Mouse (Mus musculus) heart, postnatal 25 days (tissue): ENCODE data around the gene Slc50a1. TPM values are rescaled to one million over a fixed set of nuclear protein-coding genes. Genes with fewer than 3 reads are reported as not detected.

Source experiments
- microRNA-seq: library from miRNA; unstranded; fragments of <30 nt; microRNA quantifications from one replicate; pipeline ENCODE4 v1.2.0, GENCODE M21; 2022
- total RNA-seq, 2 experiments: library from RNA; stranded (reverse); gene quantifications; 2 replicates each; pipeline ENCODE4 v1.2.3; 2021

Gene Slc50a1
- total RNA-seq, 2 experiments from 2014 or later, result 21.0 TPM

Small RNAs within 50 kb of the gene (microRNA-seq; reads per million reads assigned to microRNA genes)
- 58.1 reads per million, percentile 51 among the genes with 10 or more reads in this experiment for gene Mir92b

Other genes with a start within 250 kb of the Slc50a1 start
- 10 to 100 TPM; 20.0 to 22.5 TPM for gene Rusc1, start 177.3 kb downstream of the Slc50a1 start, total RNA-seq
- gene Gm43738, start 169.5 kb downstream of the Slc50a1 start, total RNA-seq, result not detected
- gene Fdps, start 168.6 kb downstream of the Slc50a1 start, total RNA-seq, result 10 to 100 TPM; 20.7 to 22.3 TPM
- gene Pklr, start 134.4 kb downstream of the Slc50a1 start, total RNA-seq, result not detected
- gene Hcn3, start 110.4 kb downstream of the Slc50a1 start, total RNA-seq, result under 1 TPM; 0.16 to 0.61 TPM
- 10 to 100 TPM; 18.1 to 18.7 TPM for gene Clk2, start 105.8 kb downstream of the Slc50a1 start, total RNA-seq
- 10 to 100 TPM; 48.9 to 50.2 TPM for gene Scamp3, start 93.1 kb downstream of the Slc50a1 start, total RNA-seq
- gene Fam189b, start 87.4 kb downstream of the Slc50a1 start, total RNA-seq, result 1 to 10 TPM; 5.2 to 5.7 TPM
- 10 to 100 TPM; 18.2 to 20.9 TPM for gene Gba, start 67.6 kb downstream of the Slc50a1 start, total RNA-seq
- 1 to 10 TPM; 6.1 to 7.2 TPM for gene Thbs3, start 55.4 kb downstream of the Slc50a1 start, total RNA-seq
- 10 to 100 TPM; 62.3 to 62.6 TPM for gene Mtx1, start 43.5 kb downstream of the Slc50a1 start, total RNA-seq
- under 1 TPM; 0.22 to 0.39 TPM for gene Muc1, start 41.5 kb downstream of the Slc50a1 start, total RNA-seq
- gene Krtcap2, start 24.6 kb downstream of the Slc50a1 start, total RNA-seq, result 10 to 100 TPM; 73.5 to 87.6 TPM
- gene Trim46, start 24.3 kb downstream of the Slc50a1 start, total RNA-seq, result under 1 TPM; 0.47 to 0.59 TPM
- gene Dpm3, start 11.2 kb downstream of the Slc50a1 start, total RNA-seq, result 10 to 100 TPM; 51.7 to 53.9 TPM
- 10 to 100 TPM; 29.4 to 33.5 TPM for gene Efna1, start 10.6 kb upstream of the Slc50a1 start, total RNA-seq
- under 1 TPM in 1 of 2 experiments, not detected in 1; 0.31 TPM for gene Efna3, start 52.4 kb upstream of the Slc50a1 start, total RNA-seq
- gene Efna4, start 67.5 kb upstream of the Slc50a1 start, total RNA-seq, result under 1 TPM; 0.31 to 0.47 TPM
- gene Adam15, start 79.4 kb upstream of the Slc50a1 start, total RNA-seq, result 10 to 100 TPM; 52.7 to 68.7 TPM
- gene Dcst2, start 91.4 kb upstream of the Slc50a1 start, total RNA-seq, result not detected
- gene Dcst1, start 94.7 kb upstream of the Slc50a1 start, total RNA-seq, result not detected
- gene Zbtb7b, start 124.2 kb upstream of the Slc50a1 start, total RNA-seq, result 10 to 100 TPM; 20.6 to 25.1 TPM
- under 1 TPM; 0.23 to 0.59 TPM for gene Lenep, start 132.2 kb upstream of the Slc50a1 start, total RNA-seq
- 10 to 100 TPM; 57.5 to 60.8 TPM for gene Flad1, start 141.3 kb upstream of the Slc50a1 start, total RNA-seq
- 1 to 10 TPM; 4.1 to 4.7 TPM for gene Cks1b, start 147.8 kb upstream of the Slc50a1 start, total RNA-seq
- 10 to 100 TPM; 35.7 to 35.8 TPM for gene Shc1, start 147.9 kb upstream of the Slc50a1 start, total RNA-seq
- 10 to 100 TPM; 13.5 to 18.0 TPM for gene Pygo2, start 159.6 kb upstream of the Slc50a1 start, total RNA-seq
- 10 to 100 TPM; 49.2 to 56.9 TPM for gene Pbxip1, start 166.1 kb upstream of the Slc50a1 start, total RNA-seq
- gene Pmvk, start 184.0 kb upstream of the Slc50a1 start, total RNA-seq, result 1 to 10 TPM; 7.4 to 8.4 TPM
- 1 to 10 TPM; 2.3 to 2.8 TPM for gene Kcnn3, start 249.6 kb upstream of the Slc50a1 start, total RNA-seq